Mouse (Mus musculus) layer of hippocampus, postnatal 25 days (tissue): ENCODE results near the gene Il6st. TPM values are rescaled to one million over a fixed set of nuclear protein-coding genes. Genes with fewer than 3 reads are reported as not detected.
A peak's percentile ranks its signal among the peaks of the same experiment; 100 is the strongest.

Experiments
- DNase-seq, 2 experiments: peaks; one replicate each; pipeline ENCODE4 v3.0.0; 2022; ENCODE audit warnings: mixed read lengths in 2 of 2, low spot score in 1 of 2; ENCODE audit errors: extremely low spot score in 1 of 2
- total RNA-seq, 2 experiments: library from RNA; stranded (reverse); gene quantifications; 2 replicates each; pipeline ENCODE4 v1.2.3; 2021

Gene Il6st
- total RNA-seq, 2 experiments from 2014 or later: 74.7 to 86.3 TPM

GRCm38 (mm10) chr13:112479032-112479431, 15.2 kb downstream of the Il6st start:
- no peak for DNase-seq

- no peak for DNase-seq
Observed at GRCm38 (mm10) chr13:112479926-112480325, 16.1 kb downstream of the Il6st start.

GRCm38 (mm10) chr13:112482525-112482924, 18.7 kb downstream of the Il6st start:
- no peak for DNase-seq

GRCm38 (mm10) chr13:112483015-112483414, 19.1 kb downstream of the Il6st start:
- no peak for DNase-seq

- DNase-seq: no peak
Observed at GRCm38 (mm10) chr13:112486236-112486635, 22.4 kb downstream of the Il6st start.

GRCm38 (mm10) chr13:112486676-112487075, 22.8 kb downstream of the Il6st start:
- DNase-seq: no peak

GRCm38 (mm10) chr13:112490036-112490435, 26.2 kb downstream of the Il6st start:
- no peak for DNase-seq

GRCm38 (mm10) chr13:112491636-112492284, 27.9 kb downstream of the Il6st start:
- DNase-seq: no peak

GRCm38 (mm10) chr13:112492285-112492678, 28.4 kb downstream of the Il6st start:
- no peak for DNase-seq

GRCm38 (mm10) chr13:112494590-112494989, 30.7 kb downstream of the Il6st start:
- DNase-seq: no peak

- no peak for DNase-seq
Observed at GRCm38 (mm10) chr13:112500027-112500426, 36.2 kb downstream of the Il6st start.

GRCm38 (mm10) chr13:112500466-112500865, 36.6 kb downstream of the Il6st start:
- no peak for DNase-seq

- DNase-seq: no peak
Observed at GRCm38 (mm10) chr13:112503846-112504245, 40.0 kb downstream of the Il6st start.

GRCm38 (mm10) chr13:112505436-112505835, 41.6 kb downstream of the Il6st start:
- DNase-seq: no peak

- DNase-seq: no peak
Observed at GRCm38 (mm10) chr13:112506766-112507165, 42.9 kb downstream of the Il6st start.

GRCm38 (mm10) chr13:112507691-112508090, 43.8 kb downstream of the Il6st start:
- no peak for DNase-seq

- DNase-seq: no peak
Observed at GRCm38 (mm10) chr13:112508487-112508886, 44.6 kb downstream of the Il6st start.

GRCm38 (mm10) chr13:112509465-112509864, 45.6 kb downstream of the Il6st start:
- DNase-seq: peak; percentile 28 to 66

- no peak for DNase-seq
Observed at GRCm38 (mm10) chr13:112510437-112511212, 46.8 kb downstream of the Il6st start.

- no peak for DNase-seq
Observed at GRCm38 (mm10) chr13:112511261-112511660, 47.4 kb downstream of the Il6st start.

GRCm38 (mm10) chr13:112511810-112512209, 47.9 kb downstream of the Il6st start:
- DNase-seq: no peak

- DNase-seq: no peak
Observed at GRCm38 (mm10) chr13:112512824-112513223, 49.0 kb downstream of the Il6st start.
